Mouse (Mus musculus): Measurements from ENCODE around the gene Poc1a. TPM values are rescaled to one million over a fixed set of nuclear protein-coding genes. Genes with fewer than 3 reads are reported as not detected.

Gene Poc1a
- polyA plus RNA-seq, 1 experiment from 2014 or later = 9.0 TPM

- WGBS = 80% methylated on average over 5 of the region's 5 CpGs
- no peak overlapping the region for H3K9ac ChIP-seq (ENCODE audit: low read depth, low read length)
- no peak overlapping the region for H3K27ac ChIP-seq (ENCODE audit: low read length)
- no peaks in the 10 kb centered on the region for H3K9me3 ChIP-seq (replicated peaks; ENCODE audit: control insufficient read depth, low read length, poor library complexity, severe bottlenecking)
- H3K4me1 ChIP-seq (ENCODE audit: control insufficient read depth, insufficient read depth, low read length) = peaks cover 5% of the 10 kb centered on the region
- H3K36me3 ChIP-seq (ENCODE audit: control insufficient read depth, insufficient read depth, low read length) = no peaks in the 10 kb centered on the region
- H3K4me3 ChIP-seq (ENCODE audit: low read depth, low read length) = no peak overlapping the region
- H3K27me3 ChIP-seq (ENCODE audit: control insufficient read depth, insufficient read depth, low read depth, low read length) = no peaks in the 10 kb centered on the region
- H3K4me2 ChIP-seq (ENCODE audit: low read length) = no peak overlapping the region
- no peak for ATAC-seq
Measured at GRCm38 (mm10) chr9:106328772-106329511, 48.1 kb downstream of the Poc1a start.

GRCm38 (mm10) chr9:106332746-106333145 lies 51.9 kb downstream of the Poc1a start:
- Histone ChIP-seq H3K27me3 (ENCODE audit: control insufficient read depth, insufficient read depth, low read depth, low read length) (no peaks in the 10 kb centered on the region), H3K36me3 (ENCODE audit: control insufficient read depth, insufficient read depth, low read length) (no peaks in the 10 kb centered on the region), H3K27ac (ENCODE audit: low read length) (no peak overlapping the region), H3K4me1 (ENCODE audit: control insufficient read depth, insufficient read depth, low read length) (no peaks in the 10 kb centered on the region; the same call in 1 of the 2 replicates), H3K9ac (ENCODE audit: low read depth, low read length) (no peak overlapping the region), H3K9me3 (replicated peaks; ENCODE audit: control insufficient read depth, low read length, poor library complexity, severe bottlenecking) (no peaks in the 10 kb centered on the region), H3K4me2 (ENCODE audit: low read length) (no peak overlapping the region), H3K4me3 (ENCODE audit: low read depth, low read length) (no peak overlapping the region)
- WGBS = 82% methylated on average over 3 of the region's 3 CpGs
- ATAC-seq = no peak

GRCm38 (mm10) chr9:106337620-106338019 lies 56.8 kb downstream of the Poc1a start:
- H3K9ac ChIP-seq (ENCODE audit: low read depth, low read length) = no peak overlapping the region
- 78% methylated on average over 9 of the region's 9 CpGs for WGBS
- no peaks in the 10 kb centered on the region for H3K27me3 ChIP-seq (ENCODE audit: control insufficient read depth, insufficient read depth, low read depth, low read length)
- no peaks in the 10 kb centered on the region for H3K9me3 ChIP-seq (replicated peaks; ENCODE audit: control insufficient read depth, low read length, poor library complexity, severe bottlenecking)
- H3K36me3 ChIP-seq (ENCODE audit: control insufficient read depth, insufficient read depth, low read length) = no peaks in the 10 kb centered on the region
- no peak overlapping the region; the same call in 1 of the 2 replicates for H3K27ac ChIP-seq (ENCODE audit: low read length)
- no peak overlapping the region for H3K4me2 ChIP-seq (ENCODE audit: low read length)
- peaks cover 13% of the 10 kb centered on the region for H3K4me1 ChIP-seq (ENCODE audit: control insufficient read depth, insufficient read depth, low read length)
- ATAC-seq = no peak
- H3K4me3 ChIP-seq (ENCODE audit: low read depth, low read length) = no peak overlapping the region

- Histone ChIP-seq H3K36me3 (ENCODE audit: control insufficient read depth, insufficient read depth, low read length) (no peaks in the 10 kb centered on the region), H3K4me1 (ENCODE audit: control insufficient read depth, insufficient read depth, low read length) (peaks cover 13% of the 10 kb centered on the region), H3K9ac (ENCODE audit: low read depth, low read length) (0 out of 2 replicates have a peak overlapping the region, but pooled peaks have one; percentile 22), H3K9me3 (replicated peaks; ENCODE audit: control insufficient read depth, low read length, poor library complexity, severe bottlenecking) (no peaks in the 10 kb centered on the region), H3K27me3 (ENCODE audit: control insufficient read depth, insufficient read depth, low read depth, low read length) (no peaks in the 10 kb centered on the region), H3K4me3 (ENCODE audit: low read depth, low read length) (no peak overlapping the region), H3K4me2 (ENCODE audit: low read length) (no peak overlapping the region), H3K27ac (ENCODE audit: low read length) (peak overlapping the region; percentile 56)
- WGBS = 9% methylated on average over 10 of the region's 10 CpGs
- peak; percentile 53 for ATAC-seq
Measured at GRCm38 (mm10) chr9:106338462-106339172, 57.8 kb downstream of the Poc1a start.

GRCm38 (mm10) chr9:106339173-106339558 lies 58.3 kb downstream of the Poc1a start:
- ATAC-seq = no peak
- H3K4me2 ChIP-seq (ENCODE audit: low read length) = no peak overlapping the region
- H3K27ac ChIP-seq (ENCODE audit: low read length) = peak overlapping the region; percentile 56
- H3K36me3 ChIP-seq (ENCODE audit: control insufficient read depth, insufficient read depth, low read length) = no peaks in the 10 kb centered on the region
- no peaks in the 10 kb centered on the region for H3K27me3 ChIP-seq (ENCODE audit: control insufficient read depth, insufficient read depth, low read depth, low read length)
- H3K4me3 ChIP-seq (ENCODE audit: low read depth, low read length) = no peak overlapping the region
- peak overlapping the region; percentile 22; the same call in 1 of the 2 replicates for H3K9ac ChIP-seq (ENCODE audit: low read depth, low read length)
- peaks cover 13% of the 10 kb centered on the region for H3K4me1 ChIP-seq (ENCODE audit: control insufficient read depth, insufficient read depth, low read length)
- WGBS = 52% methylated on average over 6 of the region's 6 CpGs
- H3K9me3 ChIP-seq (replicated peaks; ENCODE audit: control insufficient read depth, low read length, poor library complexity, severe bottlenecking) = no peaks in the 10 kb centered on the region

GRCm38 (mm10) chr9:106339730-106340129 lies 58.9 kb downstream of the Poc1a start:
- Histone ChIP-seq H3K27me3 (ENCODE audit: control insufficient read depth, insufficient read depth, low read depth, low read length) (no peaks in the 10 kb centered on the region), H3K4me1 (ENCODE audit: control insufficient read depth, insufficient read depth, low read length) (peaks cover 14% of the 10 kb centered on the region), H3K9me3 (replicated peaks; ENCODE audit: control insufficient read depth, low read length, poor library complexity, severe bottlenecking) (no peaks in the 10 kb centered on the region), H3K9ac (ENCODE audit: low read depth, low read length) (no peak overlapping the region), H3K4me2 (ENCODE audit: low read length) (no peak overlapping the region), H3K27ac (ENCODE audit: low read length) (no peak overlapping the region), H3K36me3 (ENCODE audit: control insufficient read depth, insufficient read depth, low read length) (no peaks in the 10 kb centered on the region), H3K4me3 (ENCODE audit: low read depth, low read length) (no peak overlapping the region)
- 92% methylated on average over 4 of the region's 4 CpGs for WGBS
- no peak for ATAC-seq

GRCm38 (mm10) chr9:106340501-106341312 lies 59.8 kb downstream of the Poc1a start:
- no peak for ATAC-seq
- Histone ChIP-seq H3K36me3 (ENCODE audit: control insufficient read depth, insufficient read depth, low read length) (no peaks in the 10 kb centered on the region), H3K27me3 (ENCODE audit: control insufficient read depth, insufficient read depth, low read depth, low read length) (no peaks in the 10 kb centered on the region), H3K9me3 (replicated peaks; ENCODE audit: control insufficient read depth, low read length, poor library complexity, severe bottlenecking) (no peaks in the 10 kb centered on the region), H3K4me1 (ENCODE audit: control insufficient read depth, insufficient read depth, low read length) (peaks cover 22% of the 10 kb centered on the region), H3K9ac (ENCODE audit: low read depth, low read length) (no peak overlapping the region), H3K27ac (ENCODE audit: low read length) (no peak overlapping the region), H3K4me3 (ENCODE audit: low read depth, low read length) (no peak overlapping the region), H3K4me2 (ENCODE audit: low read length) (no peak overlapping the region)
- WGBS = 61% methylated on average over 13 of the region's 13 CpGs

GRCm38 (mm10) chr9:106341313-106341686 lies 60.4 kb downstream of the Poc1a start:
- ATAC-seq = no peak
- Histone ChIP-seq H3K9me3 (replicated peaks; ENCODE audit: control insufficient read depth, low read length, poor library complexity, severe bottlenecking) (no peaks in the 10 kb centered on the region), H3K36me3 (ENCODE audit: control insufficient read depth, insufficient read depth, low read length) (no peaks in the 10 kb centered on the region), H3K4me2 (ENCODE audit: low read length) (no peak overlapping the region), H3K27me3 (ENCODE audit: control insufficient read depth, insufficient read depth, low read depth, low read length) (no peaks in the 10 kb centered on the region), H3K4me1 (ENCODE audit: control insufficient read depth, insufficient read depth, low read length) (peaks cover 22% of the 10 kb centered on the region), H3K4me3 (ENCODE audit: low read depth, low read length) (no peak overlapping the region), H3K9ac (ENCODE audit: low read depth, low read length) (no peak overlapping the region), H3K27ac (ENCODE audit: low read length) (no peak overlapping the region)
- WGBS = 81% methylated on average over 3 of the region's 3 CpGs
